Mouse (Mus musculus) neural tube, embryonic 15.5 days (tissue): ENCODE measurements around the gene 4930433I11Rik. TPM values are rescaled to one million over a fixed set of nuclear protein-coding genes. Genes with fewer than 3 reads are reported as not detected.
"Not testable (repeated sequence)": the region's sequence is repeated elsewhere in the genome, so short reads cannot be mapped to it uniquely, and the experiment has no call there.

Experiments used
- ATAC-seq: fragments of 200-750 bp; cut with Nextera tagmentation; 2 replicates; pipeline ENCODE4 v1.8.0; 2017; ENCODE audit warnings: mild to moderate bottlenecking, moderate TSS enrichment, moderate library complexity; ENCODE audit not compliant: low FRiP score
- H3K27ac ChIP-seq: fragments of 300-500 bp; sonication (generic); replicated peaks from 2 replicates; pipeline ENCODE4 v1.5.1; 2015; ENCODE audit warnings: mild to moderate bottlenecking, inconsistent platforms
- H3K27me3 ChIP-seq: fragments of 300-500 bp; sonication (generic); replicated peaks from 2 replicates; pipeline ENCODE4 v1.6.1; 2015; ENCODE audit warnings: inconsistent platforms
- H3K36me3 ChIP-seq: fragments of 300-500 bp; sonication (generic); 2 replicates; pipeline ENCODE4 v1.6.1; 2015; ENCODE audit warnings: inconsistent platforms
- H3K4me1 ChIP-seq: fragments of 300-500 bp; sonication (generic); 2 replicates; pipeline ENCODE4 v1.6.1; 2015; ENCODE audit warnings: inconsistent platforms
- H3K4me2 ChIP-seq: fragments of 300-500 bp; sonication (generic); 2 replicates; pipeline ENCODE4 v1.6.1; 2015; ENCODE audit warnings: inconsistent platforms, mild to moderate bottlenecking, moderate library complexity
- H3K4me3 ChIP-seq: fragments of 300-500 bp; sonication (generic); replicated peaks from 2 replicates; pipeline ENCODE4 v1.5.1; 2015; ENCODE audit warnings: mild to moderate bottlenecking, inconsistent platforms
- H3K9ac ChIP-seq: fragments of 300-500 bp; sonication (generic); replicated peaks from 2 replicates; pipeline ENCODE4 v1.6.1; 2015; ENCODE audit warnings: mild to moderate bottlenecking, inconsistent platforms
- H3K9me3 ChIP-seq: fragments of 300-500 bp; sonication (generic); replicated peaks from 2 replicates; pipeline ENCODE4 v1.6.1; 2016; ENCODE audit warnings: inconsistent platforms
- WGBS: fragments of 180-500 bp; shearing (Covaris S2); methylation state at CpG from one replicate; pipeline ENCODE4 v1.1.7; 2015; ENCODE audit warnings: mixed read lengths; 5-methylcytosine and 5-hydroxymethylcytosine counted together
- polyA plus RNA-seq: library from polyadenylated mRNA; unstranded; fragments of >200 nt; fragmentation: Nextera tagmentation; extraction: Ambion mirVana; gene quantifications from 2 replicates; pipeline ENCODE4 v1.2.1, GENCODE M21; 2015

Gene 4930433I11Rik
- not detected in 2 replicates for polyA plus RNA-seq

- Histone ChIP-seq H3K9me3 (no peaks in the 10 kb centered on the region; the same call in 1 of the 2 replicates), H3K4me3 (no peak within 1 kb of the TSS), H3K9ac (no peak within 1 kb of the TSS), H3K27me3 (no peaks in the 10 kb centered on the region), H3K36me3 (no peaks in the 10 kb centered on the region), H3K27ac (no peak within 1 kb of the TSS), H3K4me1 (no peaks in the 10 kb centered on the region), H3K4me2 (no peak within 1 kb of the TSS)
- 83% methylated on average over 1 of the region's 1 CpGs for WGBS
- ATAC-seq = no peak
Measured at GRCm38 (mm10) chr7:40987243-40987642, at the start of gene 4930433I11Rik. 4930433I11Rik (plus strand) TSS chr7:40987543.

GRCm38 (mm10) chr7:40939371-40939770 is 48.0 kb upstream of the 4930433I11Rik start:
- no peak overlapping the region for H3K9ac ChIP-seq
- WGBS = 89% methylated on average over 1 of the region's 1 CpGs
- no peak for ATAC-seq

GRCm38 (mm10) chr7:40942233-40942935 is 45.0 kb upstream of the 4930433I11Rik start:
- no peaks in the 10 kb centered on the region for H3K9me3 ChIP-seq
- H3K4me3 ChIP-seq = no peak overlapping the region
- H3K4me1 ChIP-seq = no peaks in the 10 kb centered on the region
- no peak overlapping the region for H3K27ac ChIP-seq
- H3K4me2 ChIP-seq = no peak overlapping the region
- 60% methylated on average over 3 of the region's 3 CpGs for WGBS
- ATAC-seq = peak; percentile 81
- no peaks in the 10 kb centered on the region for H3K27me3 ChIP-seq
- H3K36me3 ChIP-seq = no peaks in the 10 kb centered on the region
- no peak overlapping the region for H3K9ac ChIP-seq

More at GRCm38 (mm10) chr7:40939371-40939770, 48.0 kb upstream of the 4930433I11Rik start:
- Histone ChIP-seq H3K4me2 (no peak overlapping the region), H3K9me3 (no peaks in the 10 kb centered on the region), H3K27ac (no peak overlapping the region), H3K4me3 (no peak overlapping the region), H3K4me1 (no peaks in the 10 kb centered on the region), H3K27me3 (no peaks in the 10 kb centered on the region), H3K36me3 (no peaks in the 10 kb centered on the region)

- H3K27ac ChIP-seq, H3K9ac ChIP-seq, H3K4me3 ChIP-seq, H3K4me2 ChIP-seq, H3K36me3 ChIP-seq, H3K4me1 ChIP-seq, H3K9me3 ChIP-seq, ATAC-seq, H3K27me3 ChIP-seq: not testable (repeated sequence)
- whole genome bisulfite sequencing = 100% methylated on average over 1 of the region's 1 CpGs
Measured at GRCm38 (mm10) chr7:41032419-41032818, 45.1 kb downstream of the 4930433I11Rik start, which contains the start of gene Gm4884. Gm4884 (plus strand) TSS chr7:41032719.

- not testable (repeated sequence) for ATAC-seq, H3K9ac ChIP-seq, H3K9me3 ChIP-seq, H3K27me3 ChIP-seq, H3K4me1 ChIP-seq, H3K4me2 ChIP-seq, H3K36me3 ChIP-seq, H3K27ac ChIP-seq, H3K4me3 ChIP-seq
- 69% methylated on average over 3 of the region's 3 CpGs for WGBS
Measured at GRCm38 (mm10) chr7:41044058-41044457, 56.7 kb downstream of the 4930433I11Rik start.

Other genes starting within 250 kb of the 4930433I11Rik start
- gene Vstm2b, start 89.2 kb upstream of the 4930433I11Rik start, polyA plus RNA-seq = 27.2 and 38.3 TPM in 2 replicates
- gene Gm4884, start 45.2 kb downstream of the 4930433I11Rik start, polyA plus RNA-seq = not detected in 2 replicates
- not detected in 2 replicates for gene Gm5592, start 166.3 kb downstream of the 4930433I11Rik start, polyA plus RNA-seq